Mouse (Mus musculus) kidney, embryonic 14.5 days (tissue): ENCODE data around the gene Safb2. TPM values are rescaled to one million over a fixed set of nuclear protein-coding genes. Genes with fewer than 3 reads are reported as not detected.
"Not testable (repeated sequence)": the region's sequence is repeated elsewhere in the genome, so short reads cannot be mapped to it uniquely, and the experiment has no call there.

Source experiments
- ATAC-seq: fragments of 200-750 bp; cut with Nextera tagmentation; 2 replicates; pipeline ENCODE4 v1.8.0; 2017; ENCODE audit warnings: moderate number of reproducible peaks, mild to moderate bottlenecking, moderate TSS enrichment, moderate library complexity; ENCODE audit not compliant: low FRiP score, low TSS enrichment
- H3K27ac ChIP-seq: fragments of 300-500 bp; sonication (generic); 2 replicates; pipeline ENCODE4 v1.5.1; 2014; ENCODE audit warnings: low read depth, mild to moderate bottlenecking, low read length, moderate library complexity, mixed read lengths
- H3K27me3 ChIP-seq: fragments of 300-500 bp; sonication (generic); 2 replicates; pipeline ENCODE4 v1.6.1; 2014; ENCODE audit warnings: mild to moderate bottlenecking, low read length; ENCODE audit not compliant: control insufficient read depth, insufficient read depth
- H3K36me3 ChIP-seq: fragments of 300-500 bp; sonication (generic); 2 replicates; pipeline ENCODE4 v1.6.1; 2014; ENCODE audit warnings: low read length, mixed read lengths; ENCODE audit not compliant: control insufficient read depth, insufficient read depth
- H3K4me1 ChIP-seq: fragments of 300-500 bp; sonication (generic); 2 replicates; pipeline ENCODE4 v1.6.1; 2014; ENCODE audit warnings: low read length, mixed read lengths; ENCODE audit not compliant: control insufficient read depth, insufficient read depth
- H3K4me2 ChIP-seq: fragments of 300-500 bp; sonication (generic); replicated peaks from 2 replicates; pipeline ENCODE4 v1.6.1; 2014; ENCODE audit warnings: low read depth, mild to moderate bottlenecking, low read length
- H3K4me3 ChIP-seq: fragments of 300-500 bp; sonication (generic); 2 replicates; pipeline ENCODE4 v1.5.1; 2014; ENCODE audit warnings: mild to moderate bottlenecking, low read length
- H3K9ac ChIP-seq: fragments of 300-500 bp; sonication (generic); 2 replicates; pipeline ENCODE4 v1.6.1; 2014; ENCODE audit warnings: low read depth, mild to moderate bottlenecking, low read length, moderate library complexity
- H3K9me3 ChIP-seq: fragments of 300-500 bp; sonication (generic); 2 replicates; pipeline ENCODE4 v1.6.1; 2016; ENCODE audit warnings: low read length; ENCODE audit not compliant: control insufficient read depth
- WGBS: fragments of 180-500 bp; shearing (Covaris S2); extraction: QIAGEN DNeasy Blood & Tissue Kit; methylation state at CpG from one replicate; pipeline ENCODE4 v1.1.7; 2014; 5-methylcytosine and 5-hydroxymethylcytosine counted together
- polyA plus RNA-seq: library from polyadenylated mRNA; unstranded; fragments of >200 nt; fragmentation: Nextera tagmentation; extraction: Ambion mirVana; gene quantifications from 2 replicates; pipeline ENCODE4 v1.2.1, GENCODE M21; 2014

Gene Safb2
- 53.0 and 72.3 TPM in 2 replicates for polyA plus RNA-seq

DNA sequence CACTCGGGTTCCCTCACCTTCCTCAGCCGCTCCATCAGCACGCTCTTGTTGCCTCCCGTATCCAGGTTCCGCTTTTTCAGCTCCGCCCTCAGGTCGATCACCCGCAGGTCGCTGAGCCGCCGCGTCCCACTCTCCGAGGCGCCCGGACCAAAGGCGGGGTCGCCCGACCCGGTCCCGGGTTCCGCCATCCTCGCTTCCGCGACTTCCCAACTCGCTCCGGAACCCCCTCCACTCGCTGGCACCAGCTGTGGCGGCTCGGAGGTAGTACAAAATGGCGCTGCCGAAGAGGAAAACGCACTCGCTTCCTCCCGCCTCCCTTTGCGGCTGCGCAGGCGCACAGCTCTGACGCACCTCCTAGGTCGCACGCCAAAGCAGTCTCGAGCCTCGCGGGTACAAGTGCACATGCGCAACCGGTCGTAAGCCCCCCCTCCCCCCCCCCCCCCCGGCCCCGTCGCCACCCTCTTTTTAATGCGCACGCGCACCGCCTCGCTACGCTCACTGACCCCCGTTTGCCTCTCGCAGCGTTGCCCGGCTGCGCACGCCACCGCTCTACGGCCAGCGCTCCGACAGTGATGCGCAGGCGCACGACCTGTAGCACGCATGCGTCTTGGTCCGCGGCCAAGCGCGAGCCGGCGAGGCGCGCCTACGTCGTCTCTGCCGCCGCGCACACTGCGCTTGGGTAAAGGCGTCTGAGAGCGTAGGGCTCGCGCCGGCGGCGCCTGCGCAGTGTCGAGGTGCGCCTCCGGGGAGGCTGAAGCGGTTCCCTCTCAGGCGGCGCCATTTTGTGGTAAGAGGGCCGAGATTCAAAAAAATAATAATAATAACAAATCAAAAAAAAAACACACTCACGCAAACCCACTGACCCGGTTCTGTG is at the start of gene Safb2, which contains the start of gene Safb:
TSS of gene Safb2 (minus strand) at position 329 of the 874 bp plus-strand sequence.
TSS of gene Safb (plus strand) at position 569 of the 874 bp plus-strand sequence.
- under 1% methylated on average over 82 of the region's 101 CpGs for WGBS
- Histone ChIP-seq H3K4me3 (peak within 1 kb of the TSS; percentile 98), H3K36me3 (peaks cover 69% of the 10 kb centered on the region), H3K27me3 (no peaks in the 10 kb centered on the region), H3K4me1 (peaks cover 25% of the 10 kb centered on the region), H3K4me2 (peak within 1 kb of the TSS; percentile 90), H3K9ac (peak within 1 kb of the TSS; percentile 93), H3K9me3 (no peaks in the 10 kb centered on the region), H3K27ac (peak within 1 kb of the TSS; percentile 94)
- ATAC-seq, result peak; percentile 97

DNA sequence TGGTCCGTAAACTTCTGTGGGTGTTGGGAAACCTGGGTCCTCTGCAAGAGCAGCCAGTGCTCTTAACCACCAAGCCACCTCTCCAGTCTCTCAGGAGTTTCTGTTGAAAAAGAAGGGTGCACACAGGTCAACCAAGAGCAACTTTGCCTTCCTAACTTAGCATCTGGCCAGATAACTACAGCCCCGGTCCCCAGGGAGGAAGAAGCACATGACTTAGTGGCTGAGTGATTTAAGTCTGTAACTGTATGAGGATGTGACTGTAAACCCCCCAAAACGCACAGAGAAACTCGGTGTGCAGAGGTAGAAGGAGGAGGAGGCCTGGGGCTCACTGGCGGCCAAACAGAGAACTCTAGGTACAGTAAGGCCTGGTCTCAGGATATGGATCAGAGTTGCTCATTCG is 49.6 kb upstream of the Safb2 start:
- Histone ChIP-seq H3K4me3 (no peak overlapping the region), H3K9me3 (no peaks in the 10 kb centered on the region), H3K4me1 (no peaks in the 10 kb centered on the region), H3K4me2 (no peak overlapping the region), H3K27me3 (no peaks in the 10 kb centered on the region), H3K36me3 (no peaks in the 10 kb centered on the region), H3K9ac (no peak overlapping the region), H3K27ac (no peak overlapping the region)
- ATAC-seq, result no peak
- 86% methylated on average over 6 of the region's 6 CpGs for WGBS

DNA sequence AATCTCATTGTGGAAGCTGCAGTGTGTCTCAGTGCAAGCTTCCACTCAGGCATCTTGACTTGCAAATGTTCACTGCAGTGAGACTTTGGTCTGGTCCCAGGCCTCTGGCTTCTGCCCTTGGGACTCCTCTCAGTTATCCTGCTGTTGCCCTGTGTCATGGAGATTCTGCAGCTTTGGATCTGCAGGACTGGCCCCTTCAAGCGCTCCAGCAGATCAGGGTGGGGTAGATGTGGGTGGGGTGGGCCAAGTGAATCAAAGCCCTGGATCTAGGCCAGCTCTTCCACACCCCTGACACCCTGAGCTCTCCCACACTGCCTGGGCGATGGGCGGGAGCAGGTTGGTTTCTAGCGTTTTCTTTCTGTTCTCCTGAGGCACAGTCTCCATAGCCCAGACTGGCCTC is 47.4 kb upstream of the Safb2 start:
- Histone ChIP-seq H3K27me3 (no peaks in the 10 kb centered on the region), H3K36me3 (no peaks in the 10 kb centered on the region), H3K27ac (no peak overlapping the region), H3K4me2 (no peak overlapping the region), H3K9me3 (no peaks in the 10 kb centered on the region), H3K4me1 (no peaks in the 10 kb centered on the region), H3K4me3 (no peak overlapping the region), H3K9ac (no peak overlapping the region)
- 54% methylated on average over 4 of the region's 4 CpGs for WGBS
- no peak for ATAC-seq

DNA sequence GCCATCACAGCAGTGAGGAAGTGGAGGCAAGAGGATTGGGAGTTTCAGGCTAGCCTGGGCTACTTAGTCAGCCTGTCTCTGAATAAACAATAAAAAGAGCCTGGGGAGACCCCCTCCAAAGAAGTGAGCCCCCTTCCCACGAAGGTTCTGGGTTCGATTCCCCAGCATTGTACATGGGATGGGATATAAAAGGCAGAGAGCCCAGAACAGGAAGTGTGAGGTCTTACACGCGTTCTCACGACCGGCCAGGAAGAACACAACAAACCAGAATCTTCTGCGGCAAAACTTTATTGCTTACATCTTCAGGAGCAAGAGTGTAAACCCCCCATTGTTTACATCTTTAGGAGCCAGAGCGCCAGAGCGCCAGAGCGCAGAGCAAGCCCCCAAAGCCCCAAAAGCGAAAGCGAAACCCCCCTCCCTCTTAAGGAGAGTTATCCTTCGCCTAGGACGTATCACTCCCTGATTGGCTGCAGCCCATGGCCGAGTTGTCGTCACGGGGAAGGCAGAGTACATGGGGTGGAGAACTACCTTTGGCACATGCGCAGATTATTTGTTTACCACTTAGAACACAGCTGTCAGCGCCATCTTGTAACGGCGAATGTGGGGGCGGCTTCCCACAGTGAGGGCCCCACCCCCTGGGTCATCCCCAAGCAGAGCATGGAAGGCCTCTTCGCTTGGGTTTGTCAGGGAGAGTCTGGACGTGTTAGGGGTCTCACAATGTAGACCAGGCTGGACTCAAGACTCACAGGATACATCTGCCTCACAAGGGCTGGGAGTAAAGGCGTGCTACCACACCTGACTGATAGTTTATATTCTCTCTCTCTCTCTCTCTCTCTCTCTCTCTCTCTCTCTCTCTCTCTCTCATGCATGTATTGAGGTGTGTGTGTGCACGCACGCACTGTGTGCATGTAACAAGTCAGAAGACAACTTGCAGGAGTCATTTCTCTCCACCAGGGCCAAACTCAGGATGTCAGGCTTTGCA is 45.7 kb upstream of the Safb2 start:
- not testable (repeated sequence) for H3K4me3 ChIP-seq, H3K4me2 ChIP-seq, H3K36me3 ChIP-seq, ATAC-seq, H3K4me1 ChIP-seq, H3K27ac ChIP-seq, H3K9me3 ChIP-seq, H3K9ac ChIP-seq, H3K27me3 ChIP-seq
- 88% methylated on average over 27 of the region's 27 CpGs for WGBS

DNA sequence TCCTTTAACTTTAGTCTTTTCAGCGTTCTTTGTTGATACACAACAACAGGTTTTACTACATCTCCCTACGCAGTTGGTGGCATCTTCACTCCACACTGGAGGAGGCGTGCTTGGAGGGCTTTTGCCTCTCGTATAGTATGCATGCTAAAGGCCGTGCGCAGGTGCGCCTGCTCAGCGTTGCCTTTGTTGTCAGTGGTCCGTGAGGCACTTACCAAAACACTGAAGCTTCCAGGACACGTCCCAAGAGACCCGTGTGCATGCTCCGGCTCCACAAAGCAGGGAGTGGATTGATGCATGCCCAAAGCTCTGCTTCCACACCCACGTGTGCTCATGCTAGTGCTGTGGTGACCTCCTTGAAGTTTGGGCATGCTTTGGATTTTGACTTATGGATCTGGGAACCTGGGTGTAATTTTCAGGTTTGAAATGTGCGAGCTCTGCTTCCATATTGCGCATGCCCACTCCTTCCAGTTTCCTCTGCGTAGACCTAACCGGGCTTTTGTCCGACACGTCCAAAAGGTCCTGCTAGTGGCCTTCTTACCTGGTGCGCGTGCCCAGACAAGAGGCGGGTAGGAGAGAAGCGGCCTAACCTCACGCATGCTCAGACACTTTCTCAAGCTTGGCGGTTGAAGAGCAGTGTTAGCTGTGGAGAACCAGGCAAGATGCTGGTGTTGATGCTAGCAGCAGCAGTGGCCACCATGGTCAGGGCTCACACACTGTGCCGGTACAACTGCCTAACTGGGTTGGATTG is 43.3 kb upstream of the Safb2 start, which contains the start of gene Catsperd:
TSS of gene Catsperd (plus strand) at position 614 of the 748 bp plus-strand sequence.
- H3K36me3 ChIP-seq, result peaks cover 15% of the 10 kb centered on the region
- peak within 1 kb of the TSS; percentile 24; the same call in 1 of the 2 replicates for H3K9ac ChIP-seq
- H3K27me3 ChIP-seq, result no peaks in the 10 kb centered on the region
- peak within 1 kb of the TSS; percentile 75; the same call in 1 of the 2 replicates for H3K27ac ChIP-seq
- H3K4me1 ChIP-seq, result peaks cover 11% of the 10 kb centered on the region
- peak within 1 kb of the TSS; percentile 66 for H3K4me2 ChIP-seq
- no peaks in the 10 kb centered on the region for H3K9me3 ChIP-seq
- peak; percentile 58 for ATAC-seq
- 8% methylated on average over 26 of the region's 26 CpGs for WGBS
- H3K4me3 ChIP-seq, result peak within 1 kb of the TSS; percentile 79

DNA sequence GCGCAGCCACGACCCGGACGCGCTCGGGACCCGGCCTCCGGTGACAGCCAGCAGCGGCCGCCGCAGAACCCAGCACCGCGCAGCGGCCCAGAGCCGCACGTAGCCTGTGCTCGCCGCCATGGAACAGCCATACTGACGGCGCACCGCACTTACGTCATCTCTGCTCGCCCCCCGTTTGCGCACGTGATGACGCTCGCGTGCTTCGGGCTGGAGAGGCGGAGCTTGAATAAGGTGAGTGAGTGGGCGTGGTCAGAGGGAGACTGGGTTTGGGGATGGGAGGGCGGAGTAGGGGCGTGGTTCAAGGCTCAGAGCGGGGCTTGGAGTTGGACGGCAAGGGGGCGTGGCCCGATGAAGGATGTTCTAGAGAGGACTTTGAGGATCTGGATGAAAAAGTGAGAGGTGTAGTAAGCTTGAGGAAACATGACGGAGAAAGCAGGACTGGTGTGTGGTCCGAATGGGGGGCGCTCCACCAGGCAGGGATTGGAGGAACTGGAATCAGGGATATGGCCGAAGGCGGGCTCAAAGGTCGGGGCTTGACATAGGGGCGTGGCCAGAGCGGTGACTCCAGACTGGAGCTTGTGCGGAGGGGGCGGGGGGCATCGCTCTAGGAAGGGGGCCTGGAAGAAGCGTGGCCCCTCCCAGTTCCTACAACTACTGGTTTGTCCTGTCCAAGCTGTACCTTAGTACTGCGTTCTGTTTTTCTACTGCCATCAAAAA is 42.5 kb upstream of the Safb2 start, which contains the start of gene Lonp1:
TSS of gene Lonp1 (minus strand) at position 134 of the 717 bp plus-strand sequence.
- Histone ChIP-seq H3K4me2 (peak within 1 kb of the TSS; percentile 66), H3K9me3 (no peaks in the 10 kb centered on the region), H3K4me3 (peak within 1 kb of the TSS; percentile 79), H3K4me1 (peaks cover 11% of the 10 kb centered on the region), H3K9ac (peak within 1 kb of the TSS; percentile 82), H3K36me3 (peaks cover 23% of the 10 kb centered on the region), H3K27me3 (no peaks in the 10 kb centered on the region), H3K27ac (peak within 1 kb of the TSS; percentile 75; the same call in 1 of the 2 replicates)
- ATAC-seq, result peak; percentile 93
- WGBS, result under 1% methylated on average over 51 of the region's 51 CpGs

DNA sequence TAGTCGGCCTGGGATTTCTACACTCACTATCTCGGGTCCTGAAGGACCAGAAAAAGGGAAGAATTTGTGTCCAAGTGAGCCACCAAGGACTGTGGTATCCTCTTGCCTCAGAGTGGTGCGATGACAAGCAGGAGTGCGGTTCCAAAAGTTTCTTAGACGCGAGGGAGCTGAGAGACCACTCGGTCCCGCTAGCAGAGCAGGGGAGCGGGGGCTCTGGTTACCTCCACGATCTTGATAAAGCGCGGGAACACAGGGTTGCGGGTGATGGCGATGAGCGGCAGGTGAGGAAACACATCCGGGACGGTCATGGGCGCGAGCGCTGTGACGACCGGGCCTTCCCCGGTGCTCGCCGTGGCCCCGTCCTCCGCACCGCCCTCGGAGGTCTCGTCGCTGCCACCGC is 41.9 kb upstream of the Safb2 start:
- Histone ChIP-seq H3K4me3 (peak overlapping the region; percentile 79), H3K4me1 (peaks cover 11% of the 10 kb centered on the region), H3K4me2 (peak overlapping the region; percentile 66), H3K27ac (0 out of 2 replicates have a peak overlapping the region, but pooled peaks have one; percentile 2), H3K9me3 (no peaks in the 10 kb centered on the region), H3K36me3 (peaks cover 29% of the 10 kb centered on the region), H3K27me3 (no peaks in the 10 kb centered on the region), H3K9ac (peak overlapping the region; percentile 82)
- WGBS, result under 1% methylated on average over 27 of the region's 32 CpGs
- no peak for ATAC-seq
